Mouse (Mus musculus): ENCODE data around the gene Krtap13-1. TPM values are rescaled to one million over a fixed set of nuclear protein-coding genes. Genes with fewer than 3 reads are reported as not detected.
"Not testable (repeated sequence)": the region's sequence is repeated elsewhere in the genome, so short reads cannot be mapped to it uniquely, and the experiment has no call there.

Krtap13-1 gene
- total RNA-seq, 1 experiment, result not detected

DNA sequence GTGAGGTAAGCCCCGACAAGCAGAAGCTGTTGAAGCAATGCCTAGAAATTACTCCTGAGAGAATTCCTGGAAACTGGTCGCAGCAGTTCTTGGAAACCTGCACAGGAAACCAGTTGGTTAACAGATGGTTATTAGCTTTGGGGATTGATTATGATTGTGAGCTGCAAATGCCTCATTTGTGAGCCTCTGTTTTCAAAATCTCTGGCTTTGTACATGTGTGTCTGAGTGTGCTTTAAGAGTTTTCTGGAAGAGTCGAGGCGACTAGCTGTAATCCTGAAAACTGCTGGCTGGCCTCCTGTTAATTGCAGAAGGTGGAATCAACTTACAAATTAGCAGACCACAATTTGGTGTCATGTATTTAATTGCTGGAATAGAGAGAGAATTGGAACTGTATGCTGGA lies 19.3 kb downstream of the Krtap13-1 start:
- H3K27ac ChIP-seq (ENCODE audit: insufficient read depth, low read depth, low read length, poor library complexity, severe bottlenecking), result no peak overlapping the region
- H3K9me3 ChIP-seq (ENCODE audit: control insufficient read depth, insufficient read depth, low read depth, low read length), result no peaks in the 10 kb centered on the region
- H3K9ac ChIP-seq (ENCODE audit: insufficient read depth, low read depth, low read length, poor library complexity, severe bottlenecking), result no peak overlapping the region
- no peak overlapping the region for H3K4me3 ChIP-seq (ENCODE audit: insufficient read depth in 1 of 2, low read depth in 1 of 2, low read length in 2 of 2, poor library complexity in 1 of 2, severe bottlenecking in 1 of 2)
- no peak for TF ChIP-seq CHD2 (IDR thresholded peaks at IDR 0.05; ENCODE audit: low read depth, low read length)
- no peak for TF ChIP-seq ZC3H11A (IDR thresholded peaks at IDR 0.05; ENCODE audit: borderline replicate concordance, low read depth, low read length)
- TF ChIP-seq MAFK (IDR thresholded peaks at IDR 0.05; ENCODE audit: insufficient read depth, low read depth, low read length), result no peak
- TF ChIP-seq HCFC1 (IDR thresholded peaks at IDR 0.05; ENCODE audit: borderline replicate concordance, insufficient read depth, low read length), result no peak
- TF ChIP-seq ZNF384 (IDR thresholded peaks at IDR 0.05; ENCODE audit: low read depth, low read length), result no peak
- no peaks in the 10 kb centered on the region for H3K36me3 ChIP-seq (ENCODE audit: control insufficient read depth, insufficient read depth, low read length, poor library complexity, severe bottlenecking)
- H3K4me1 ChIP-seq (ENCODE audit: control insufficient read depth in 2 of 2, insufficient read depth in 2 of 2, low read length in 2 of 2, poor library complexity in 1 of 2), result no peaks in the 10 kb centered on the region
- in situ Hi-C loops (cut with MboI; ENCODE audit: low sequenced_read_pairs in 2 of 2, unreplicated experiment in 2 of 2), result no loop called here
- no peak for DNase-seq (ENCODE audit: low read depth, low spot score)

DNA sequence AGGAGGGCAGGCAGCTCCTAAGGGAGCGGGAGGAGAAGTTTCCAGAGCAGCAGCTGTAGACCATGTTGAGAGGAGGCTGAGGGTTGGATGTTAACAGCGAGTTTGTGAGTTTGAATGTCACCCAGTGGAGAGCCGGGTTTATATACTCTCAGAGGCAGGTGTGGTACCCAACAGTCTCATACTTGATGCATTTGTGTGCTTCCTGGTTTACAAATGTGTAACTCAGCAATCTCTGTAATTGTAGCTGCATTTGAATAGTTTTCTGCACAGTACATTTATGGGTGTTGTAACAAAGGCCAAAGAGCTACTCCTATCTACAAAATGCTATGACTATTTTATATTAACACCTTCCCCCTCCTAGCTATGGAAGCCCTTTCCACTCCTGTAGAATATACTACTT lies 22.9 kb downstream of the Krtap13-1 start, which contains the start of gene Krtap13:
Krtap13 (minus strand) TSS at position 101 of the 400 bp plus-strand sequence.
- in situ Hi-C loops (cut with MboI; ENCODE audit: low sequenced_read_pairs in 2 of 2, unreplicated experiment in 2 of 2); H3K36me3 ChIP-seq (ENCODE audit: control insufficient read depth, insufficient read depth, low read length, poor library complexity, severe bottlenecking); DNase-seq (ENCODE audit: low read depth, low spot score); H3K9me3 ChIP-seq (ENCODE audit: control insufficient read depth, insufficient read depth, low read depth, low read length); H3K4me3 ChIP-seq (ENCODE audit: insufficient read depth in 1 of 2, low read depth in 1 of 2, low read length in 2 of 2, poor library complexity in 1 of 2, severe bottlenecking in 1 of 2); H3K27ac ChIP-seq (ENCODE audit: insufficient read depth, low read depth, low read length, poor library complexity, severe bottlenecking); H3K9ac ChIP-seq (ENCODE audit: insufficient read depth, low read depth, low read length, poor library complexity, severe bottlenecking); H3K4me1 ChIP-seq (ENCODE audit: control insufficient read depth in 2 of 2, insufficient read depth in 2 of 2, low read length in 2 of 2, poor library complexity in 1 of 2): not testable (repeated sequence)

DNA sequence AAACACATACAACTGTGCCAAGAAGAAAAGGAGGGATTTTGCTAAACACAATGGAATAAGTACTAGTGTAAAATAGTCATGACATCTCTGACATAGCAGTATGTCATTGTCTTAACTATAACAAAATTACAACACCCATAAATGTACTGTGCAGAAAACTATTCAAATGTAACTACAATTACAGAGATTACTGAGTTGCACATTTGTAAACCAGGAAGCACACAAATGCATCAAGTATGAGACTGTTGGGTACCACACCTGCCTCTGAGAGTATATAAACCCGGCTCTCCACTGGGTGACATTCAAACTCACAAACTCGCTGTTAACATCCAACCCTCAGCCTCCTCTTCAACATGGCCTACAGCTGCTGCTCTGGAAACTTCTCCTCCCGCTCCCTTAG lies 29.9 kb downstream of the Krtap13-1 start, which contains the start of gene 2310034C09Rik:
2310034C09Rik (plus strand) TSS at position 301 of the 400 bp plus-strand sequence.
- H3K4me1 ChIP-seq (ENCODE audit: control insufficient read depth in 2 of 2, insufficient read depth in 2 of 2, low read length in 2 of 2, poor library complexity in 1 of 2); H3K36me3 ChIP-seq (ENCODE audit: control insufficient read depth, insufficient read depth, low read length, poor library complexity, severe bottlenecking); H3K9me3 ChIP-seq (ENCODE audit: control insufficient read depth, insufficient read depth, low read depth, low read length); DNase-seq (ENCODE audit: low read depth, low spot score); H3K4me3 ChIP-seq (ENCODE audit: insufficient read depth in 1 of 2, low read depth in 1 of 2, low read length in 2 of 2, poor library complexity in 1 of 2, severe bottlenecking in 1 of 2); in situ Hi-C loops (cut with MboI; ENCODE audit: low sequenced_read_pairs in 2 of 2, unreplicated experiment in 2 of 2); H3K27ac ChIP-seq (ENCODE audit: insufficient read depth, low read depth, low read length, poor library complexity, severe bottlenecking); H3K9ac ChIP-seq (ENCODE audit: insufficient read depth, low read depth, low read length, poor library complexity, severe bottlenecking): not testable (repeated sequence)

DNA sequence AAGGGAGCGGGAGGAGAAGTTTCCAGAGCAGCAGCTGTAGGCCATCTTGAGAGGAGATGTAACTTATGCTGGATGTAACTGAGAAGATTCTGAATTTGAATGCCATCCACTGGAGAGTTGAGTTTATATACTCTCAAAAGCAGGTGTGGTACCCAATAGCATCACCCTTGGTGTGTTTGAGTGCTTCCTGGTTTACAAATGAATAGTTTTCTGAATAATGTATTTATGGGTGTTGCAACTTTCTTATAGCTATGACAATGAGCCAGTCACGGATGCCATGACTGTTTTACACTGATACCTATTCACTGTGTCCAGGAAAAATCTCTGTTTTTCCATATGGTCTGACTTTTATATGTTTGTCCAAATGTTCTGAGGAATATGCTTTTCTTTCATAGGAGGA lies 45.4 kb downstream of the Krtap13-1 start, which contains the start of gene 2310057N15Rik:
2310057N15Rik (minus strand) TSS at position 101 of the 400 bp plus-strand sequence.
- Histone ChIP-seq H3K9me3 (ENCODE audit: control insufficient read depth, insufficient read depth, low read depth, low read length) (no peaks in the 10 kb centered on the region), H3K4me3 (ENCODE audit: insufficient read depth in 1 of 2, low read depth in 1 of 2, low read length in 2 of 2, poor library complexity in 1 of 2, severe bottlenecking in 1 of 2) (no peak within 1 kb of the TSS), H3K27ac (ENCODE audit: insufficient read depth, low read depth, low read length, poor library complexity, severe bottlenecking) (no peak within 1 kb of the TSS), H3K4me1 (ENCODE audit: control insufficient read depth in 2 of 2, insufficient read depth in 2 of 2, low read length in 2 of 2, poor library complexity in 1 of 2) (no peaks in the 10 kb centered on the region), H3K9ac (ENCODE audit: insufficient read depth, low read depth, low read length, poor library complexity, severe bottlenecking) (no peak within 1 kb of the TSS), H3K36me3 (ENCODE audit: control insufficient read depth, insufficient read depth, low read length, poor library complexity, severe bottlenecking) (no peaks in the 10 kb centered on the region)
- no peak for TF ChIP-seq ZC3H11A (IDR thresholded peaks at IDR 0.05; ENCODE audit: borderline replicate concordance, low read depth, low read length)
- TF ChIP-seq CHD2 (IDR thresholded peaks at IDR 0.05; ENCODE audit: low read depth, low read length), result no peak
- TF ChIP-seq HCFC1 (IDR thresholded peaks at IDR 0.05; ENCODE audit: borderline replicate concordance, insufficient read depth, low read length), result no peak
- TF ChIP-seq MAFK (IDR thresholded peaks at IDR 0.05; ENCODE audit: insufficient read depth, low read depth, low read length), result no peak
- no peak for TF ChIP-seq ZNF384 (IDR thresholded peaks at IDR 0.05; ENCODE audit: low read depth, low read length)
- no peak for DNase-seq (ENCODE audit: low read depth, low spot score)
- in situ Hi-C loops (cut with MboI; ENCODE audit: low sequenced_read_pairs in 2 of 2, unreplicated experiment in 2 of 2), result no loop called here

DNA sequence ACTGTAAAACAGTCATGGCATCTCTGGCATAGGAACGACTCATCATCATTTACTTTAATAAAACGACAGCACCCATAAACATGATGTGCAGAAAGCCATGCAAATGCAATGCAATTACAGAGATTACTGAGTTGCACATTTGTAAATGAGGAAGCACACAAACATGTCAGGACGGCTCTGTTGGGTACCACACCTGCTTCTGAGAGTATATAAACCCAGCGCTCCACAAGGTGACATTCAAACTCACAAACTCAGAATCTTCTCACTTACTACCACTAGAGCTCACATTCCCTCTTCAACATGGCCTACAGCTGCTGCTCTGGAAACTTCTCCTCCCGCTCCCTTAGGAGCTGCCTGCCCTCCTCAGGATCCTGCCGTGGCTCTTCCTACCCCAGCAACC lies 48.9 kb downstream of the Krtap13-1 start, which contains the start of gene Gm5965:
Gm5965 (plus strand) TSS at position 301 of the 400 bp plus-strand sequence.
- H3K4me3 ChIP-seq (ENCODE audit: insufficient read depth in 1 of 2, low read depth in 1 of 2, low read length in 2 of 2, poor library complexity in 1 of 2, severe bottlenecking in 1 of 2), result no peak within 1 kb of the TSS
- in situ Hi-C loops (cut with MboI; ENCODE audit: low sequenced_read_pairs in 2 of 2, unreplicated experiment in 2 of 2), result no loop called here
- H3K9me3 ChIP-seq (ENCODE audit: control insufficient read depth, insufficient read depth, low read depth, low read length), result no peaks in the 10 kb centered on the region
- TF ChIP-seq MAFK (IDR thresholded peaks at IDR 0.05; ENCODE audit: insufficient read depth, low read depth, low read length), result no peak
- no peak for TF ChIP-seq ZC3H11A (IDR thresholded peaks at IDR 0.05; ENCODE audit: borderline replicate concordance, low read depth, low read length)
- TF ChIP-seq CHD2 (IDR thresholded peaks at IDR 0.05; ENCODE audit: low read depth, low read length), result no peak
- no peak for TF ChIP-seq ZNF384 (IDR thresholded peaks at IDR 0.05; ENCODE audit: low read depth, low read length)
- no peak for TF ChIP-seq HCFC1 (IDR thresholded peaks at IDR 0.05; ENCODE audit: borderline replicate concordance, insufficient read depth, low read length)
- no peaks in the 10 kb centered on the region for H3K36me3 ChIP-seq (ENCODE audit: control insufficient read depth, insufficient read depth, low read length, poor library complexity, severe bottlenecking)
- no peak within 1 kb of the TSS for H3K27ac ChIP-seq (ENCODE audit: insufficient read depth, low read depth, low read length, poor library complexity, severe bottlenecking)
- H3K9ac ChIP-seq (ENCODE audit: insufficient read depth, low read depth, low read length, poor library complexity, severe bottlenecking), result no peak within 1 kb of the TSS
- no peaks in the 10 kb centered on the region for H3K4me1 ChIP-seq (ENCODE audit: control insufficient read depth in 2 of 2, insufficient read depth in 2 of 2, low read length in 2 of 2, poor library complexity in 1 of 2)
- no peak for DNase-seq (ENCODE audit: low read depth, low spot score)

Other genes with a start within 250 kb of the Krtap13-1 start
- not detected in 2 replicates for gene Cldn17, start 221.9 kb upstream of the Krtap13-1 start, total RNA-seq (2012; rRNA removed)
- gene Cldn8, start 165.7 kb upstream of the Krtap13-1 start, total RNA-seq (2012; rRNA removed), result 0.09 TPM in 1 of 2 replicates, not detected in the other
- not detected in 2 replicates for gene Krtap24-1, start 116.6 kb upstream of the Krtap13-1 start, total RNA-seq (2012; rRNA removed)
- not detected in 2 replicates for gene 2310079G19Rik, start 101.2 kb upstream of the Krtap13-1 start, total RNA-seq (2012; rRNA removed)
- not detected in 2 replicates for gene Krtap26-1, start 81.1 kb upstream of the Krtap13-1 start, total RNA-seq (2012; rRNA removed)
- gene Krtap27-1, start 57.2 kb upstream of the Krtap13-1 start, total RNA-seq (2012; rRNA removed), result not detected in 2 replicates
- not detected in 2 replicates for gene 2310061N02Rik, start 20.9 kb upstream of the Krtap13-1 start, total RNA-seq (2012; rRNA removed)
- not detected in 2 replicates for gene Krtap13, start 22.8 kb downstream of the Krtap13-1 start, total RNA-seq (2012; rRNA removed)
- not detected in 2 replicates for gene 2310034C09Rik, start 30.0 kb downstream of the Krtap13-1 start, total RNA-seq (2012; rRNA removed)
- not detected in 2 replicates for gene 2310057N15Rik, start 45.3 kb downstream of the Krtap13-1 start, total RNA-seq (2012; rRNA removed)
- not detected in 2 replicates for gene Gm5965, start 49.0 kb downstream of the Krtap13-1 start, total RNA-seq (2012; rRNA removed)
- gene Gm20741, start 83.4 kb downstream of the Krtap13-1 start, total RNA-seq (2012; rRNA removed), result not detected in 2 replicates
- gene Krtap15, start 91.4 kb downstream of the Krtap13-1 start, total RNA-seq (2012; rRNA removed), result not detected in 2 replicates
- not detected in 2 replicates for gene Krtap14, start 97.3 kb downstream of the Krtap13-1 start, total RNA-seq (2012; rRNA removed)
- gene Krtap19-1, start 140.5 kb downstream of the Krtap13-1 start, total RNA-seq (2012; rRNA removed), result not detected in 2 replicates
- gene Krtap19-2, start 145.4 kb downstream of the Krtap13-1 start, total RNA-seq (2012; rRNA removed), result not detected in 2 replicates
- not detected in 2 replicates for gene Krtap19-3, start 149.2 kb downstream of the Krtap13-1 start, total RNA-seq (2012; rRNA removed)
- not detected in 2 replicates for gene Krtap19-4, start 156.2 kb downstream of the Krtap13-1 start, total RNA-seq (2012; rRNA removed)
- gene Krtap19-5, start 167.6 kb downstream of the Krtap13-1 start, total RNA-seq (2012; rRNA removed), result not detected in 2 replicates
- not detected in 2 replicates for gene Krtap19-9b, start 203.4 kb downstream of the Krtap13-1 start, total RNA-seq (2012; rRNA removed)
- not detected in 2 replicates for gene Krtap16-3, start 234.0 kb downstream of the Krtap13-1 start, total RNA-seq (2012; rRNA removed)

Data from ES-E14 (cell line).